Mouse (Mus musculus): Measurements from ENCODE around the gene Aoc2.
"Not testable (repeated sequence)": the region's sequence is repeated elsewhere in the genome, so short reads cannot be mapped to it uniquely, and the experiment has no call there.

Gene Aoc2

DNA sequence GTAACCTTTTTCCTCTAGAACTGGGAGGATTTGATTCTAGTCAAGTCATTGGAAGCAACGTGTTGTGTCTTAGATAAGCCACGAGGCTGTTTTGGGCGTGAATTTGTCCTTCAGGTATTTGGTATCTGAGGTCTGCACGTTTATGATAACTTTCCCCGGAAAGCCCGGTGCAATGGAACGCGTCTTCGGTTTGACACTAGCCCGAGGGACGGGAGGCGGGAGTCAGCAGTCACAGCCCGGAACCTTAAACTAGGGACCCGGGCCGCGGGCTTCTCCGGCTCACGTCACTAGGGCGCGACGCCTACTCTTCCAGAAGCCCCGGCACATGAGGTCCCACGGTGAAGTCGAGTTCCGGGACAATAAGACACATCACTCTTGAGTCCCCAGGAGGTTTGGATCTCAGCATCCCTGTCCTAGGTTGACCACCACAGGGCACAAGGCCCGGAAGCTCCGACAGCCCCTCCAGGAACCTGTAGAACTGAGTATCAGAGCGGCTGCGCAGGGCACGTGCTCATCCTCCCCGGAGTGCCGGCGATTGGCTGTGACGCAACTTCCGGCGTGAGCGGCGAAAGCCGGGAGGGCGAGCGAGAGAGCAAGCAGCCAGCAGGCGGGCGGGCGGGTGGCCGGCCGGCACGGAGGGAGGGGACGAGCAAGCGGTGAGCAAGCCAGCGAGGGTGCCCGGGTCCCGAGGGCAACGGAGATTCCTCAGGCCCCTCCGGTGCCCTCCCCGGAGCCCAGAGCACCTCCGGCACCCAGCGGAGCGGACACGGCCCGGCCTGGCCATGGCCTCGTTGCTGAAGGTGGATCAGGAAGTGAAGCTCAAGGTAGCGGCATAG is 9.0 kb upstream of the Aoc2 start, which contains the start of gene Psme3:
Gene Psme3, plus strand, starts transcription at position 549 of the 836 bp plus-strand sequence.
- peak; percentile 89 for DNase-seq (ENCODE audit: low spot score)

DNA sequence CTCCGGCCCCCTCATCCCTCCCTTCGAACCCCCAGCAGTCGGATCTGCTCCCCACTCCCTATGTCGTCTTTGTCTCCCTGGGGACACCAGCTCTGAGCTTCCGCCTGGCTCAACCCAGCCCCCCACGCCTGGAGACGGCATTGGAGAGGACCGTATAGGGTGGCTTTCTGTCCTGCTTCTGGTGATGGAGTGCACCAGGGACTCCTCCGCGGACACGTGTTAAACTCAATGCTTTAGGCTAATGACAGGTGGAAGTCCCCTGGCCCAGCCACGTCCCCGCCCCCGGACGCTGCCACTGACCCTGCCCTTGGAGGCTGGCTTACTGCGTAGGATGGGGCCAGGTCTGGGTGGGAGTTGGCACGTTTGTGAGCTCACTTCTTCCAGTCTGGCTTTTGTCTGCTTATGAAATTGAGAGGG is 8.4 kb upstream of the Aoc2 start:
- no peak for DNase-seq (ENCODE audit: low spot score)

DNA sequence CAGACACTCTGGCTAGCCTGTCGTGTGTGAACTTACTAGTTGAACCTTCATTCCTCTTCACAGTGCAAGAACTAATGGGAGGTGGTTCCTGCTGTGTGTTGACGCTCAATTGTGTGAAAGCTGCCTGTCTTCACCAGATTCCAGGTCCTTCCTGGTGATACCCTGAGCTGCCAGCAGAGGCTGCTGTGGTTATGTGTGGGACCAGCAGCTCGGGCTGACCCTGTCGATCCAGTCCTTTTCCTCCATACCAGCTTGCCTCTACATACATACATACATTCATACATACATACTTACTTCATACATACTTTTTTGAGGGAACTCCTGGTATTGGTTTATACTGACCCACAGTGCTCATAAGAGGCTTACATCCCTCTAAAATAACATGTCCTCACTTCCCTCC is 1.3 kb upstream of the Aoc2 start:
- DNase-seq (ENCODE audit: low spot score) = peak; percentile 66

DNA sequence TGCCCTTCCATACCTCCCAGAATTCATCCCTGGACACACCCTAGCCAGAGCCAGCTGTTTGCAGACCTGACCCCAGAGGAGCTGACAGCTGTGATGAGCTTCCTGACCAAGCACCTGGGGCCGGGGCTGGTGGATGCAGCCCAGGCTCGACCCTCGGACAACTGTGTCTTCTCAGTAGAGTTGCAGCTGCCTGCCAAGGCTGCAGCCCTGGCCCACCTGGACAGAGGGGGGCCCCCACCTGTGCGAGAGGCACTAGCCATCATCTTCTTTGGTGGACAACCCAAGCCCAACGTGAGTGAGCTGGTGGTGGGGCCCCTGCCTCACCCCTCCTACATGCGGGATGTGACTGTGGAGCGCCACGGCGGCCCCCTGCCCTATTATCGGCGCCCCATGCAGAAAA is 338 bp downstream of the Aoc2 start:
- not testable (repeated sequence) for DNase-seq (ENCODE audit: low spot score)

DNA sequence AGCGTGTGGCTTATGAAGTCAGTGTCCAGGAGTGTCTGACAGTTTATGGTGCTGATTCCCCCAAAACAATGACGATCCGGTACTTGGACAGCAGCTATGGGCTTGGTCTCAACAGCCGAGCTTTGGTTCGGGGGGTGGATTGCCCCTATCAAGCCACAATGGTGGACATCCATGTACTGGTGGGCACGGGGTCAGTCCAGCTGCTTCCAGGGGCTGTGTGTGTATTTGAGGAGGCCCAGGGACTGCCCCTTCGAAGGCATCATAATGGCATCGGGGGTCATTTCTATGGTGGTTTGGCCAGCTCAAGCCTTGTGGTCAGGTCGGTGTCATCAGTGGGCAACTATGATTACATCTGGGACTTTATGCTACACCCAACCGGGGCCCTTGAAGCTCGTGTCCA is 1.3 kb downstream of the Aoc2 start:
- no peak for DNase-seq (ENCODE audit: low spot score)

DNA sequence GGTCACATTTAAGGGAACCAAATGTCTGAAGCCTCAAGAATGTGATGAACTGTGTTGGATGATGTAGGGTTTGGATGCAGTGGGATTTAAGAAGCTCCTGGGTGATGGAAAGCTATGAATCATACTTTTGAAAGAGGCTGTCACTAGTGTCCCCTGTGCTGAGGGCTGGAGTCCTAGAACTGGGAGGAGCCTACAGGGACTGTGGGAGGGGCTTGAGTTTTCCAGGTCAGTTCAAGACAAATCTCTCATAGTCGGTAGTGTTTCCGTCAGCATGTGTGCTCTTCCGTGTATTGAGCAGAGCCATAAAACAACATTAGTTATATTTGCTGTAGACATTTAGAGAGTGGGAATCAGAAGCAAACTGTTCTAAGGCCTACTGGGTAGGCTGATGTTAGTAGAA is 2.4 kb downstream of the Aoc2 start:
- DNase-seq (ENCODE audit: low spot score) = no peak

DNA sequence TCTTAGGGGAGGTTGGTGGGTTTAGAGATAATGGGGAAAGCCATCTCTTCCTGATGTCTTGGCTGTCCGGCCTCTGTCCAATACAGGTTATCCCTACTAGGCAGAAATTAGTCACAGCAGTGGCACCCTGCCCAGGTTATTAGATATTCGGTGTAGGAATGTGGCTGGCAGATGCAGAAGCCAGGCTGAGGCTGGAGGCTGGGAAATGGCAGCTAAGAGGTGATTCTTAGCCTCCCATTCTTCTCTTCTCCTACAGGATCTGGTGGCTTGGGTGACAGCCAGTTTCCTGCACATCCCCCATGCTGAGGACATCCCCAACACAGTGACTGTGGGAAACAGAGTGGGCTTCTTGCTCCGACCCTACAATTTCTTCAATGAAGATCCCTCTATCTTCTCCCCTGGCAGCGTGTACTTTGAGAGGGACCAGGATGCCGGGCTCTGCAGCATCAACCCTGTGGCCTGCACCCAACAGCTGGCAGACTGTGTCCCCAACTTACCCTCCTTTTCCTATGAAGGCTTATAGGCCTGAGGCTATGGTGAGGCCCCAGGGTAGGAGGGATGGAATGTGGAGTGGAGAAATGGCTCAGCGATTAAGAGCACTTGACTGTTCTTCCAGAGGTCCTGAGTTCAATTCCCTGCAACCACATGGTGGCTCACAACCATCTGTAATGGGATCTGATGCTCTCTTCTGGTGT is 4.2 kb downstream of the Aoc2 start:
- DNase-seq (ENCODE audit: low spot score) = no peak

DNA sequence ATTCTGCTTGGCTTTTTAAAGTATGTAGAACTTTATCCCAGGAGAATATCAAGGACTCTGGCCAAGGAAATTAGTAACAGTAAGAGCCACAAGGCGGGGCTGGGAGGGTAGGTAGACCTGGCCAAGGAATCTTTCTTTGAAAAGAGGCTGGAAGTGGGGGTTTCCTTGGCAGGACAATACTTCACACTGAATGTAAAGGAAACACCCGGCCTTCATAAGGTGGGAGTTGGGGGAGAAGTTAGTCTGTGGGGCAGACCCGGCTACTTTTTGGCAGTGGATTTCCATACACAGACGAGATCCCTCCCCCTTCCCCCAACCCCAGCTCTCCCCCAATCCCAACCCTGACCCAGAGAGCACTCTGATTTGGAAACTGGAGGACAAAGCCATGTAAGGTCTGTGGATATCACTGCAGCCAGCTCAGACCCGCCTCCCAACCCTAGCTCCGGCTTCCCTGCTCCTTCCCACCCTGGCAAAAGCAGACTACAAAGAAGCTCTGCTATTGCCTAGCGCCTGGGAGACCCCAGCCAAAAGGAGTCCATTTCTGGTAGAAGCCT is 5.6 kb downstream of the Aoc2 start, which contains the start of gene Aoc3:
Gene Aoc3, plus strand, starts transcription at position 235 of the 554 bp plus-strand sequence.
- DNase-seq (ENCODE audit: low spot score) = no peak

DNA sequence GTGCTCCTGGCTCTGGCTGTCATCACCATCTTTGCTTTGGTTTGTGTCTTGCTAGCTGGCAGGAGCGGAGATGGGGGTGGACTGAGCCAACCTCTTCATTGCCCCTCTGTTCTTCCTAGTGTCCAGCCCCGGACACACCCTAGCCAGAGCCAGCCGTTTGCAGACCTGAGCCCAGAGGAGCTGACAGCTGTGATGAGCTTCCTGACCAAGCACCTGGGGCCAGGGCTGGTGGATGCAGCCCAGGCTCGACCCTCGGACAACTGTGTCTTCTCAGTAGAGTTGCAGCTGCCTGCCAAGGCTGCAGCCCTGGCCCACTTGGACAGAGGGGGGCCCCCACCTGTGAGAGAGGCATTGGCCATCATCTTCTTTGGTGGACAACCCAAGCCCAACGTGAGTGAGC is 6.1 kb downstream of the Aoc2 start:
- not testable (repeated sequence) for DNase-seq (ENCODE audit: low spot score)

DNA sequence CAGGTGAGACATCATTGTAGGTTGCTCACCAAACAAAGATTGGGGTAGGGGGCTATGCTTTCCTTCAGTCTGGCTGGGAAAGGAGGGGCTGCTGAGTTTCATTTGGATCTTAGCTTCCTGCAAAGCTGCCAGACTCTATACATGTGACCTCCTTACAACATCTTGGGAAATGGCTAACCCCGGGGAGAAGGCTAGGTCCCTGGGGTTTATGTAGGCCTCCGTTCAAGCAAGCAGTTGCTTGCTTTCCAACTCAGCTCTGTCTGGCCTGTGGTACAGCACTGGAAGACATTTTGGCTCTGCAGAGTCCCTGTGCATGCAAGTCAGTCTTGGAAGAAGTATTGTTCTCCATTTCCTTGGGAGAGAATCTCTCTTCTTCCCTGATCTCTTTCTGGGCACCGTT is 7.7 kb downstream of the Aoc2 start:
- no peak for DNase-seq (ENCODE audit: low spot score)

DNA sequence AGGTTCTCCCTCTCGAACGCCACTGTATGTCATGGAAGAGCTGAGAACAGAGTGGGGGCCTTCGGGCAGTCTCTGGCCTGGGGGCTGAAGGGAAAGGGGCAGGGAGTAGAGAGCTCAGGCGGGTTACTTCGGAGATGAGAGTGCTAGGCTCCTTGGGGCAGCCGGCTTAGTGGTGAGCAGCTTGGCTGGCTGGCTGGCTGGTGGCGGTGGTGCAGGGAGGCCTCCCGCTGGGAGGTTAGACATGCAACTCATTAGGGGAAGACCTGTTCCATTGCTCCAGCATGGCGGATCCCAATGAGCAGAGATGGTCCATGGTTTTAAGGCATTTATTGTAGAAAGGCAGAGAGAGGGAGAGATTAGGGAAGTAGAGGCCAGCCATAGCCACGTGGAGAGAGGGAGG is 9.2 kb downstream of the Aoc2 start:
- no peak for DNase-seq (ENCODE audit: low spot score)

DNA sequence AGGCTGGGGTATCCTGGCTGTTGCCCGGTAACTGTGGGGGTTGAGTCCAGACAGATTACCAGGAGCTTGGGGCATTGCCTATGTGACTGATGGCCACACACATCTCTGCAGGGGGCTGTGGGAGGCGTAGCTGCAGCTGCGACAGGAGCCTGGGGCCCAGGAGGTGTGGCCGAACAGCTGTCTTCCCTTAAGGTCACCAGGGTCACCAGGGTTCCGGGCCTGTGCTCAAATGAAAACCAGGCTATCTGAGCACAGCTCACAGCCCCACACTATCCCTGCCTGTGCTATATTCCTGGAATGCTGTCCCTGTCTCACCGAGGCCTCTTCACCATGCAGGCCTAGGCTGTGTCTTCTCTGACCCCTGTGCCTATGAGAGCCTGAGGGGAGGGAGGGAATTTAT is 9.7 kb downstream of the Aoc2 start:
- no peak for DNase-seq (ENCODE audit: low spot score)

DNA sequence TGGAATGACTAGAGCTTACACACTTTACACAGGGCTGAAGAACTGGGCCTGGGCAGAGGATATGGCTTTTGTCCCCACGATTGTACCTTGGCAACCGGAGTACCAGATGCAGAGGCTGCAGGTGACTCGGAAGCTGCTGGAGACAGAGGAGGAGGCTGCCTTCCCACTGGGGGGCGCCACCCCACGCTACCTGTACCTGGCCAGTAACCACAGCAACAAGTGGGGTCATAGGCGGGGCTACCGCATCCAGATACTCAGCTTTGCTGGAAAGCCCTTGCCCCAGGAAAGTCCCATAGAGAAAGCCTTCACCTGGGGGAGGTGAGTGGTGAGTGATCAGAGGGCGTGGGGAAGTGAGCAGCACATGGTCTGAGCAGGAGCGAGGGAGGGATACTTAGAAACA is 10.8 kb downstream of the Aoc2 start:
- DNase-seq (ENCODE audit: low spot score) = no peak

DNA sequence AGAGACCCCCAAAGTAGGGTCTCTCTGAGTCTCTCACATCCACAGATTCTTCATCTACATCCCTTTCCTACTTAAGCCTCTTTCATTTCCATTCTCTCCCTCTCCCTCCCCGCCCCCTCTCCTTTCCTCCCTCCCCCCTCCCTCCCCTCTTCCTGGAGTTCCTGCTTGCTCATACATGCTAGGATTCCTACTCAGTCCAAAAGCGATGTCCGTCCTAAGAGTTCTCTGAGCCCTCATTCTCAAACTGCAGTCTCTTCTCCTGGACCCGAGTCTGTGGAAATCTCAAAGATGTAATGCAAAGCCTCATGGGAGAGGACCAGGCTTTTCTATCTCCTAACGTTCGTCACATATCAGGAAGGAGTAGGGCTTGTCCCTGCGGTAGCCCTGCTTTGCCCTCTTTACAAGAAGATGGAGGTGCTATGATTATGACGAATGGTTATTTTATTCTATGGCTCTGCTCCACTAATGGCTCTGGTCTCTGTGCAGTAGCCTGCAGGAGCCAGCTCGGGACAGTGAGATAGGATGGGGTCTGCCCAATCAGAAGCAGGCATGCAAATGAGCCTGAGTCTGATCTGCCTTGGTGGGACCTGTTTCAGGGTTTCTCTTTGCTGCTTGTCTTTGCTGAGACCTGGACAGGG is 13.4 kb downstream of the Aoc2 start:
- DNase-seq (ENCODE audit: low spot score) = no peak

DNA sequence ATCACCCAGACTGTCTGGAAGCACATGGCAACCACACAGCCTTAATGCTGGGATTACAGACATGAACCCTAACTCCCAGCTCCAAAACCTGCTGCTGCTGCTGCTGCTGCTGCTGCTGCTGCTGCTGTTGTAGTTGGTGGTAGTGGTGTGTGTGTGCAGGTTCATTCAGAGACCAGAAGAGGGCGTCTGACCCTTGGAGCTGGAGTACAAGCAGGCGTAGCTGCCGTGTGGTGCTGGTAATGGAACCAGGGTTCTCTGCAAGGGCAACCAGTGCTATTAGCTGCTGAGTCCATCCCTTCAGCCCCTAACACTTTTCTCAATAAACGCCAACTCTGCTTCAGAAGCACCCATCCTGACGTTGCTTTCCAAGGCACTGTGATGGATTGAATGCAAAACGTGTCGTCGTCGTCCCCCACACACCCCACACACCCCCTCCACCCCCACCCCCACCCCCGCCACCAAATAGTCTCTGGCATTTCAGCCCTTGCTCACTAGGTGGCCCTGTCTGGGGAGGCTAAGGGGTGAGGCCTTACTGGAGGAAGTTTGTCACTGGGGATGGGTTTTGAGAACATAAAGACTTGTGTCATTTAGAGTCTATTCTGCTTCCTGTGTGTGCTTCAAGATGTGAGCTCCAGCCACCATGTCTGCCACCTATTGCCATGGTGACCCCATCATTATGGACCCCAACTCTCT is 22.4 kb downstream of the Aoc2 start:
- DNase-seq (ENCODE audit: low spot score) = no peak

DNA sequence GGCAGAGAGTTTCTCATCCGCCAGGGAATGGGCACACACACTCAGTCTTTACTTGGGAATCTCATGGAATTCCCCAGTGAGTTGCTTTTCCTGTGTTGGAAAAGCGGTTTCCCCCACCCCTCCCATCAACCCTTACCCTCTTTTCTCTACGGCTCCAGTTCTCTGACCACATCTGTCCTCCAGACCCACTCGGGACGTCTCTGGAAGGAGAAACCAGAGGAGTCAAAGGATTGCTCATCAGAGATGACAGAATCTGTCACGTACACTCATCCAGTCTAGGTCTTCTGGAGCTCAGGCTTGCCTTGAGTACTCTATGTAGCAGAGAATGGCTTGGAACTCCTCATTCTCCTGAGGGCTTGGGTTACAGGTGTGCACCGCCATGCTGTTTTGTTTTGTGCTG is 23.9 kb downstream of the Aoc2 start:
- no peak for DNase-seq (ENCODE audit: low spot score)

DNA sequence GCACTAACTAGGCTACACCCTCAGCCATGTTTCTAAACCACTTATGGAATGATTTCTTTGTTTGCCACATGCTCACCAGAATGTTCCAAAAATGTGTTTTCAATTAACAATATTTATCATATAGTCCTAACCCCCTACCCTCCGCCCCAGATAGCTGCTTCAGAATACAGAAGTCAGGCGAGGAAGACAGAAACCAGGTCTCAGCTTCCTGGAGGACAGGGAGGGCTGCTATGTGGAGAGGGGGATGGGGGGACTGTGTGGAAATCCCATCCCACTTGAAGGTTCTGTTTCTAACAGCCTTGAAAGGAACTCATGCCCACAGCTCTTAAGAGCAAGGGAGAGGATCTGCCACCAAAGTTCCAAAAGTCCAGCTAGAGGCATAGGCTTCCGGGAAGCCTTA is 24.4 kb downstream of the Aoc2 start:
- no peak for DNase-seq (ENCODE audit: low spot score)

DNA sequence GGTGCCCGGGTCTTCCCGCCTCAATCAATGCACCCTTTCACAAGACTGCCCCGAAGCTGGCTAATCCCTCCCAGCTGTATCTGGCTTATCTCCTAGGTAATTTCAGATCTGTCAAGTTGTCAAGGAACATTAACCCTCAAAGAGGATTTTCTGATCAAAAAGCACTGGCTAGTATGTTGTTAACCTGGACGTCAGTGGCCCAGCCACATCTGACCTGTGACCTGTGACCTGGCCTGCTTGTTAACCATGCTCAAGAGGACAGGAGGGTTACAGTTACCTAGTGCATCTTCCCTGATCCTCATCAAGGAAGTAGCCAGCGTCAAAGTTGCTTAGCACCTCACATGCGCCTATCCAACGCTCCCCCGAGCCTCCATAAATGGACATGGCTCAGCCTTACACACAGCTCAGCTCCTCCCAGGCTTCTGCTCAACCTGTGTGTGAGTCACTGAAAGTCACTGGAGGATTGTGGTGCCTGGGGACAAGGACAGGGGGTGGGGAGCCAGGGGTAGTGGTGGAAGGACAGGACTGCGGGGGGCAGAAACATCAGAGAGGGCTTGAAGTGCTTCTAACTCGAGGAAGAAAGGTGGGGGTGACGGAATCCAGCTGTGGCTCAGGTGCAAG is 26.3 kb downstream of the Aoc2 start:
- no peak for DNase-seq (ENCODE audit: low spot score)

DNA sequence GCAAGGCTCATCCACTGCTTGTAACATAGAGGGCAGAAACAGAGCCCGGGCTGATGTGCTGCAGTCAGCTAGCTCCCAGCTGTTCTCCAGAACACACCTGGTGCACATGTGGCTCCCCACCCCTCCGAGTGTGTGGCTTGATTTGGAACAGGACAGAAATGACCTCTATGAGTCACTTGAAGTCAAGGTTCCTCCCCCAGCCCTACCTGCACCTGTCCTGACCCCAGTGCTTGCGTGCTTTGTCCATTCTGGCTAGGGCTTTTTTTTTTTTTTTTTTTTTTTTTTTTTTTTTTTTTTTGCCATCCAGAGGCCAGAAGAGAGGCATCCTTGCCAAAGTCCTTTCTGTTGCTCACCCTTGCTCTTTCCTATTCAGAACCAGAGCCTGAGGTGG is 26.9 kb downstream of the Aoc2 start:
- DNase-seq (ENCODE audit: low spot score) = no peak

DNA sequence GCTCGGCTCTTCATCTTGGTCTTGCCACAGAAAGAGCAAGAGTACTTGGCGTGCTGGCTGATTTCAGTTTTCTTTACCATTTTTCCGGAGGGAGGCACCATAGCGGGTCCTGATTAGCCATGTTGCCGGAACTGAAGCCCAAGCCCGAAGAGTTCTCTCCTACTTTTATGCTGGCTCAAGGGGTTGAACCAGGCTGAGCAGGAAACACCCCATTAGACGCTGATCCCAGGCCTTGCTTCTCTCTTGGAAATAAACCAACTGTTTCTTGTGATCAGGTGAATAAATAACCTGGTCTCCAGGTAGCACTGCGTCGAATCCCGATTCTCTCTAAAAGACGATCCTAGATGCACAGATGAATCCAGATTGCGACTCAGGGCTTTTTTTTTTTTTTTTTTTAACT is 28.6 kb downstream of the Aoc2 start:
- DNase-seq (ENCODE audit: low spot score) = no peak

DNA sequence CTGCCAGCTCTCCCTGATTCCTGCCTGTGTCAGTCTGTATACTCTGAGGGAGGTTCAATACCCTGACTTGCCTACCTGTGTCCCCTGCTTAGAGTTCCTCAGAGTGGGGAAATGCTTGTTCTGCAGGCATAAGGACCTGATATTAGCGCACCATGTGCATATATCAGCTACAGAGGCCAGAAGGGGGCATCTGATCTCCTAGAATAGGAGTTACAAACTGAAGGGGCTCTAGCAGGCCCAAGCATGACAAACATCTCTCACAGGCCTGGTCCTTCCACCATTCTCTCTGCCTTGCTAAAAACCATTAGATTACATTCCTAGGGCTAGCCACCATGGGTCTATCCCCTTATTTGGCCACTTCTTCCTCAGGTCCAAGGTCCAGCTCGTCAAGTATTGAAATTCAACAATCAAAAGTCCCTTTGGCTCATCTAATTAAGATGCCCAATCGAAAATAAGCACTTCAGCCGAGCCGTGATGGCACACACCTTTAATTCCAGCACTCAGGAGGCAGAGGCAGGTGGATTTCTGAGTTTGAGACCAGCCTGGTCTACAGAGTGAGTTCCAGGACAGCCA is 29.7 kb downstream of the Aoc2 start:
- no peak for DNase-seq (ENCODE audit: low spot score)
